Mouse (Mus musculus): ENCODE measurements at regions not wholly inside any gene's neighbourhood (a gene's known extent, or its start where the extent isn't known, plus 50 kb on each side); places are given as distances from the start of the nearest gene placed in this dataset.

DNA sequence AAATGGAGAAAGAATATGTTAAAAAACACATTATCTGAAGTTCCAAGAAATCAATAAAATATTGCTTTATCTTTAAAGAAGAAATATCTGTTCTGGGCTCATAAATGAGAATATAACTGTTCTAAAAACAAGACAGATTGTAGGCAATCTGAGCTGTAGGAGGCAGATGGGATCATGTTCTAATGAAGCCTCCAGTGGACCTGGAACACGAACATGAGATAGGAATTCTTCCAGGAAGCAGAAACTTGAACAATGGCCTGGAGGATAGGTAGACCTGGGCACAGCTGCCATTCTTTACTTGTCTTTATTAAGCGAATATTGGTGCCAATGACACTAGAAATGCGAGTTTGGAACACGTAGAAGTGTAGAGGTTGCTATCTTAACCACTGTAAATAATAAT is 336.5 kb downstream of the Rab28 start:
- TF ChIP-seq POLR2A (IDR thresholded peaks at IDR 0.05; ENCODE audit: insufficient read depth, low read depth, low read length) (no peak), CTCF (IDR thresholded peaks at IDR 0.05) (no peak), EP300 (IDR thresholded peaks at IDR 0.05; ENCODE audit: insufficient read depth, low read depth, low read length) (no peak)

Data from heart, adult 2 months (tissue).